Mouse (Mus musculus): ENCODE data around the gene Pxylp1. TPM values are rescaled to one million over a fixed set of nuclear protein-coding genes. Genes with fewer than 3 reads are reported as not detected.

Gene Pxylp1
- total and polyA plus RNA-seq, 2 experiments = 5.5 to 7.2 TPM

GRCm38 (mm10) chr9:96914005-96914404 is 21.5 kb upstream of the Pxylp1 start:
- Histone ChIP-seq H3K4me1 (ENCODE audit: control insufficient read depth, insufficient read depth, low read length) (no peaks in the 10 kb centered on the region), H3K27ac (replicated peaks; ENCODE audit: insufficient read depth, low read depth, low read length) (no peak overlapping the region), H3K4me3 (ENCODE audit: insufficient read depth, low read depth, low read length) (no peak overlapping the region), H3K9ac (ENCODE audit: low read depth, low read length) (no peak overlapping the region), H3K79me2 (ENCODE audit: control insufficient read depth, insufficient read depth, low read length) (no peaks in the 10 kb centered on the region), H3K27me3 (ENCODE audit: control insufficient read depth, insufficient read depth, low read length) (no peaks in the 10 kb centered on the region), H3K36me3 (ENCODE audit: control insufficient read depth, insufficient read depth, low read length) (no peaks in the 10 kb centered on the region)
- 91% methylated on average over 3 of the region's 3 CpGs for WGBS
- DNase-seq (ENCODE audit: extremely low read depth, low read depth, low spot score) = no peak
- TF ChIP-seq POLR2A (IDR thresholded peaks at IDR 0.05; ENCODE audit: extremely low read depth, insufficient read depth, low read length) = no peak
- TF ChIP-seq CTCF (IDR thresholded peaks at IDR 0.05; ENCODE audit: low read depth, low read length) = no peak

- H3K27ac ChIP-seq (replicated peaks; ENCODE audit: insufficient read depth, low read depth, low read length) = no peak overlapping the region
- no peak for TF ChIP-seq POLR2A (IDR thresholded peaks at IDR 0.05; ENCODE audit: extremely low read depth, insufficient read depth, low read length)
- no peak for DNase-seq (ENCODE audit: extremely low read depth, low read depth, low spot score)
- WGBS = 89% methylated on average over 1 of the region's 1 CpGs
- no peaks in the 10 kb centered on the region for H3K27me3 ChIP-seq (ENCODE audit: control insufficient read depth, insufficient read depth, low read length)
- no peaks in the 10 kb centered on the region for H3K4me1 ChIP-seq (ENCODE audit: control insufficient read depth, insufficient read depth, low read length)
- no peak overlapping the region for H3K4me3 ChIP-seq (ENCODE audit: insufficient read depth, low read depth, low read length)
- no peaks in the 10 kb centered on the region for H3K36me3 ChIP-seq (ENCODE audit: control insufficient read depth, insufficient read depth, low read length)
- no peaks in the 10 kb centered on the region for H3K79me2 ChIP-seq (ENCODE audit: control insufficient read depth, insufficient read depth, low read length)
- H3K9ac ChIP-seq (ENCODE audit: low read depth, low read length) = no peak overlapping the region
Measured at GRCm38 (mm10) chr9:96909503-96909902, 17.0 kb upstream of the Pxylp1 start.

GRCm38 (mm10) chr9:96908737-96909136 is 16.3 kb upstream of the Pxylp1 start:
- DNase-seq (ENCODE audit: extremely low read depth, low read depth, low spot score) = no peak
- no peaks in the 10 kb centered on the region for H3K36me3 ChIP-seq (ENCODE audit: control insufficient read depth, insufficient read depth, low read length)
- no peaks in the 10 kb centered on the region for H3K79me2 ChIP-seq (ENCODE audit: control insufficient read depth, insufficient read depth, low read length)
- no peaks in the 10 kb centered on the region for H3K4me1 ChIP-seq (ENCODE audit: control insufficient read depth, insufficient read depth, low read length)
- TF ChIP-seq POLR2A (IDR thresholded peaks at IDR 0.05; ENCODE audit: extremely low read depth, insufficient read depth, low read length) (no peak), CTCF (IDR thresholded peaks at IDR 0.05; ENCODE audit: low read depth, low read length) (no peak)
- H3K27me3 ChIP-seq (ENCODE audit: control insufficient read depth, insufficient read depth, low read length) = no peaks in the 10 kb centered on the region
- H3K9ac ChIP-seq (ENCODE audit: low read depth, low read length) = no peak overlapping the region
- H3K27ac ChIP-seq (replicated peaks; ENCODE audit: insufficient read depth, low read depth, low read length) = no peak overlapping the region
- no peak overlapping the region for H3K4me3 ChIP-seq (ENCODE audit: insufficient read depth, low read depth, low read length)
- 70% methylated on average over 2 of the region's 2 CpGs for WGBS

DNA sequence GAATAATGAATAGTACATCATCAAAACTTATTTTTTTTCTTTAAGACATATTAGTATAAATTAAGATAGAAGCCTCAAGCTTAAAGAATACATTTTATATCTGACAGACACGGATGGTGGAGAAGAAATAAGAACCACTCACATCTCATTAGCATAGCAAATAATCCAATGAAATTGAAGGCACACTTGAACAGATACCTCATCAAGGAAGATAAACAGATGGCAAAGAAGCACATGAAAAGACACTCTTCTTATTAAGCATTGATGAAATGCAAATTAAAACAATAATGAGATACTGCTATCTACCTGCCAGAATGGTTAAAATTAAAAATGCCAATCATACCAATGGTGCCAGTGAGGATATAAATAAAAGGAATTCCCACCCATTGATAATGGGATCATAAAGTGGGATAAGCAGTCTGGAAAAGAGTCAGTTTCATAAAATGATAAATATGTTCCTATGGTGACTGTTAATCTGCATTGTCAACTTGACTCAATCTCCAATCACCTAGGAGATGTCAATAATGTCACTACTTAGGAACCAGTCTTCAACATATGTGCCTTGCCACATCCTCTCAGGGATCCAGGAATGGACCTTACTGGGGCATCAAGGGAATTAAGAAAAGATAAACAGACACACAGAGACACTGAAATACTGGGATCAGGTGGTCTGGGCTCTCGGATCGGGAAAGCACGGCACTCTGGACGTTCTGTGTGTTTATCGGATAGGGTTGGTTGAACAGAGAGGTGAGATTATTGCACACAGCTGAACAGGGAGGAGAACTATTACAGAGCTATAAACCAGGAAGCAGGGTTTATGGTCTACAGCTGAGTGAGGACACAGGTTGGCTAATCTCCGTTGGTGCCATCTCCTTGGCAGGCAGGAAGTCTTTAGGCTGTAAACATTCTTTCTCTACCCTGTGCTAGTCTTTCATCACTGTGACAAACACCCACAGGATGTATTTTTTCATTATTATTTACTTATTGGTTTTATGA is 12.2 kb upstream of the Pxylp1 start:
- no peaks in the 10 kb centered on the region for H3K4me1 ChIP-seq (ENCODE audit: control insufficient read depth, insufficient read depth, low read length)
- H3K4me3 ChIP-seq (ENCODE audit: insufficient read depth, low read depth, low read length) = no peak overlapping the region
- H3K36me3 ChIP-seq (ENCODE audit: control insufficient read depth, insufficient read depth, low read length) = no peaks in the 10 kb centered on the region
- TF ChIP-seq POLR2A (IDR thresholded peaks at IDR 0.05; ENCODE audit: extremely low read depth, insufficient read depth, low read length) (no peak), CTCF (IDR thresholded peaks at IDR 0.05; ENCODE audit: low read depth, low read length) (no peak)
- no peak overlapping the region for H3K9ac ChIP-seq (ENCODE audit: low read depth, low read length)
- H3K79me2 ChIP-seq (ENCODE audit: control insufficient read depth, insufficient read depth, low read length) = no peaks in the 10 kb centered on the region
- no peak for DNase-seq (ENCODE audit: extremely low read depth, low read depth, low spot score)
- WGBS = 83% methylated on average over 7 of the region's 7 CpGs
- no peak overlapping the region for H3K27ac ChIP-seq (replicated peaks; ENCODE audit: insufficient read depth, low read depth, low read length)
- no peaks in the 10 kb centered on the region for H3K27me3 ChIP-seq (ENCODE audit: control insufficient read depth, insufficient read depth, low read length)

DNA sequence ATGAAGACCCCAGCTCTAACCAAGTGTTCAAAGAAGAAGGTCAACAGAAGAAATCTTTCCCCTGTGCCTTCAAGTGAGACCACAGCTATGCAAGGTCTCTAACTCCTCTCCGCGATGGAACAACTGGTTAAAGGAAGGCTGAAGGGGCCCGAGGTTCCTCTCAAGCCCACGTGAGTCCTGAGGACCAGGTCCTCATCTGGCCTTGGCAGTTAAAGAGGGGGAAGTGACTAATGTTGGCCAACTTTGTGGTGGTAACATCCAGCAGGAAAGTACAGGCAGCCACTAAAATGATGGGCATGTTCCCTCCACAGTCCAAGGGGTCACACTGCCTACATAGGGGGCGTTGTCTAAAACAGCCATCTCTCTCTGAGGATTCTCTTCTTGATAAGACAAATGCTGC is 7.2 kb upstream of the Pxylp1 start:
- Histone ChIP-seq H3K4me1 (ENCODE audit: control insufficient read depth, insufficient read depth, low read length) (no peaks in the 10 kb centered on the region), H3K27ac (replicated peaks; ENCODE audit: insufficient read depth, low read depth, low read length) (no peak overlapping the region), H3K9ac (ENCODE audit: low read depth, low read length) (no peak overlapping the region), H3K79me2 (ENCODE audit: control insufficient read depth, insufficient read depth, low read length) (no peaks in the 10 kb centered on the region), H3K4me3 (ENCODE audit: insufficient read depth, low read depth, low read length) (no peak overlapping the region), H3K27me3 (ENCODE audit: control insufficient read depth, insufficient read depth, low read length) (no peaks in the 10 kb centered on the region), H3K36me3 (ENCODE audit: control insufficient read depth, insufficient read depth, low read length) (no peaks in the 10 kb centered on the region)
- DNase-seq (ENCODE audit: extremely low read depth, low read depth, low spot score) = no peak
- no peak for TF ChIP-seq POLR2A (IDR thresholded peaks at IDR 0.05; ENCODE audit: extremely low read depth, insufficient read depth, low read length)
- no peak for TF ChIP-seq CTCF (IDR thresholded peaks at IDR 0.05; ENCODE audit: low read depth, low read length)
- 79% methylated on average over 5 of the region's 5 CpGs for WGBS

DNA sequence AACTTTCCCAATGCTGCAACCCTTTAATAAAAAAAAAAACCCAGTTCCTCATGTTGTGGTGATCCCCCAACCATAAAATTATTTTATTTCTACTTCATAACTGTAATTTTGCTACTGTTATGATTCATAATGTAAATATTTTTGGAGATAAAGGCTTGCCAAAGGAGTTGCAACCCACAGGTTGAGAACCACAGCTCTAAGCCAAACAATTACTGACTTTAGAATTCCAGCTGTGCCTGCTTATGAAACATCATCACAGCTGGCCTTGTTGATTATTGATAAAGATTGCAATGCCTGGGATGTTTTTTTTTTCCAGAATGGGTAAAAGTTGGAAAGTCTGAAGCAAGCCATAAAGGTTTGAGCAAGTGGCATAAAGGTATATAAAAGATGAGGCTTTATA is 6.5 kb upstream of the Pxylp1 start:
- no peak overlapping the region for H3K4me3 ChIP-seq (ENCODE audit: insufficient read depth, low read depth, low read length)
- TF ChIP-seq POLR2A (IDR thresholded peaks at IDR 0.05; ENCODE audit: extremely low read depth, insufficient read depth, low read length) (no peak), CTCF (IDR thresholded peaks at IDR 0.05; ENCODE audit: low read depth, low read length) (no peak)
- no peak for DNase-seq (ENCODE audit: extremely low read depth, low read depth, low spot score)
- H3K27ac ChIP-seq (replicated peaks; ENCODE audit: insufficient read depth, low read depth, low read length) = no peak overlapping the region
- H3K4me1 ChIP-seq (ENCODE audit: control insufficient read depth, insufficient read depth, low read length) = 0 out of 2 replicates have a peak, but pooled peaks cover under 1% of the 10 kb centered on the region
- H3K27me3 ChIP-seq (ENCODE audit: control insufficient read depth, insufficient read depth, low read length) = no peaks in the 10 kb centered on the region
- no peaks in the 10 kb centered on the region for H3K36me3 ChIP-seq (ENCODE audit: control insufficient read depth, insufficient read depth, low read length)
- H3K9ac ChIP-seq (ENCODE audit: low read depth, low read length) = no peak overlapping the region
- no peaks in the 10 kb centered on the region for H3K79me2 ChIP-seq (ENCODE audit: control insufficient read depth, insufficient read depth, low read length)
